Mouse (Mus musculus) megakaryocyte-erythroid progenitor cell, adult 5-6 weeks (primary cell): ENCODE data around the gene Eva1c. TPM values are rescaled to one million over a fixed set of nuclear protein-coding genes. Genes with fewer than 3 reads are reported as not detected.
A peak's percentile ranks its signal among the peaks of the same experiment; 100 is the strongest.

Experiments used
- ATAC-seq: replicated peaks from 2 replicates; pipeline ENCODE4 v1.8.0; 2016; ENCODE audit warnings: mild to moderate bottlenecking, inconsistent platforms; ENCODE audit not compliant: severe bottlenecking, poor library complexity, low FRiP score, low TSS enrichment
- total RNA-seq, 2 experiments: library from RNA; stranded (forward) in 1 of 2; stranded (reverse) in 1 of 2; fragments of 200-1000, 215-1000 nt in 1 of 2; fragments of >200 nt in 1 of 2; fragmentation: Nextera tagmentation in 1 of 2; gene quantifications; 2 replicates each; pipeline ENCODE4 v1.2.3; 2014 to 2017

The Eva1c gene
- total RNA-seq, 2 experiments from 2014 or later = not detected

DNA sequence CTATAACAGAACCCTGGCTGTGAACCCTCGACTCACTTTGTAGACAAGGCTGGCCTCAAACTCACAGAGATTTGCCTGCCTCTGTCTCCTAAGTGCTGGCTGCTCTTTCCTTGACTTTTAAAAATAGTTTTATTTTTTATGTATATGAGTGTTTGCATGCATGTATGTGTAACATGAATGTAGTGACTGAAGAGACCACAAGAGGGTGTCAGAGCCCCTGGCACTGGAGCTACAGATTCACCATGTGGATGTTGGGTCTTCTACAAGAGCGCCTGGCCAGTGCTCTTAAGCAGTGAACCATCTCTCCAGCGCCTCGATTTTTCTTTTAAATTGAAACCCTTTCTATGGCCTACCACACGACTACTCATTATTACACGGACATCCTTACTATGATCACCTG is 127.3 kb downstream of the Eva1c start:
- ATAC-seq = peak; percentile 74

Other genes with a start within 250 kb of the Eva1c start
- 29.4 and 52.1 TPM in 2 replicates for gene Mis18a, start 99.3 kb upstream of the Eva1c start, total RNA-seq (2014; fragmentation: Nextera tagmentation)
- 34.1 and 43.1 TPM in 2 replicates for gene Mis18a, start 99.3 kb upstream of the Eva1c start, total RNA-seq (2017)
- not detected in 2 replicates for gene Mrap, start 88.5 kb upstream of the Eva1c start, total RNA-seq (2014; fragmentation: Nextera tagmentation)
- gene Mrap, start 88.5 kb upstream of the Eva1c start, total RNA-seq (2017) = not detected in 2 replicates
- gene Urb1, start 16.3 kb upstream of the Eva1c start, total RNA-seq (2014; fragmentation: Nextera tagmentation) = 20.9 and 41.3 TPM in 2 replicates
- 16.0 and 26.4 TPM in 2 replicates for gene Urb1, start 16.3 kb upstream of the Eva1c start, total RNA-seq (2017)
- 40.6 and 61.6 TPM in 2 replicates for gene Cfap298, start 108.4 kb downstream of the Eva1c start, total RNA-seq (2014; fragmentation: Nextera tagmentation)
- gene Cfap298, start 108.4 kb downstream of the Eva1c start, total RNA-seq (2017) = 104 and 136 TPM in 2 replicates
- gene Synj1, start 184.6 kb downstream of the Eva1c start, total RNA-seq (2014; fragmentation: Nextera tagmentation) = 38.1 and 48.6 TPM in 2 replicates
- 25.4 and 28.7 TPM in 2 replicates for gene Synj1, start 184.6 kb downstream of the Eva1c start, total RNA-seq (2017)
- gene Paxbp1, start 217.8 kb downstream of the Eva1c start, total RNA-seq (2014; fragmentation: Nextera tagmentation) = 103 and 125 TPM in 2 replicates
- 85.8 and 94.4 TPM in 2 replicates for gene Paxbp1, start 217.8 kb downstream of the Eva1c start, total RNA-seq (2017)